ENCODE assay signal across 33 mouse cellular contexts in genomic region chr2:144301101-144301500, GRCm38 (mm10). TPM values are rescaled to one million over a fixed set of nuclear protein-coding genes. Genes with fewer than 3 reads are reported as not detected.
DNase-seq lines count a peak whose midpoint lies in the region; ATAC-seq and TF ChIP-seq lines count a peak whose summit lies in the region.
"Had no signal": no experiment of that assay in that cellular context is flagged by ENCODE, and none has a peak within 500 bp of the region (broad histone marks: within the 10 kb centered on the region; RNA-seq: fewer than 3 reads in every experiment).

No protein-coding gene starts in this region.

- no peaks in the 10 kb centered on the region for H3K36me3 ChIP-seq in lung, embryonic 15.5 days
- H3K36me3 ChIP-seq in intestine, postnatal 0 days (ENCODE audit: control insufficient read depth, insufficient read depth), result no peaks in the 10 kb centered on the region
- H3K36me3 ChIP-seq in hindbrain, embryonic 10.5 days, result no peaks in the 10 kb centered on the region
- H3K36me3 ChIP-seq: embryonic facial prominence, embryonic 12.5 days; kidney, embryonic 15.5 days; limb, embryonic 12.5 days; midbrain, embryonic 15.5 days; neural tube, embryonic 15.5 days had no signal

- no peak overlapping the region for H3K4me2 ChIP-seq in lung, embryonic 15.5 days
- H3K4me2 ChIP-seq in intestine, postnatal 0 days (replicated peaks; ENCODE audit: low read depth), result no peak overlapping the region
- H3K4me2 ChIP-seq: embryonic facial prominence, embryonic 12.5 days; heart, embryonic 11.5 days; kidney, embryonic 15.5 days; limb, embryonic 12.5 days; liver, embryonic 11.5 days; midbrain, embryonic 15.5 days; neural tube, embryonic 15.5 days had no signal

- no peak overlapping the region for H3K4me3 ChIP-seq in lung, embryonic 15.5 days
- no peak overlapping the region for H3K4me3 ChIP-seq in intestine, postnatal 0 days (ENCODE audit: low read depth, low read length)
- no peak overlapping the region for H3K4me3 ChIP-seq in hindbrain, embryonic 10.5 days
- H3K4me3 ChIP-seq: embryonic facial prominence, embryonic 12.5 days; kidney, embryonic 15.5 days; layer of hippocampus, adult 2 months; left cerebral cortex, adult 2 months; limb, embryonic 12.5 days; midbrain, embryonic 15.5 days; neural tube, embryonic 15.5 days had no signal

- no peaks in the 10 kb centered on the region for H3K9me3 ChIP-seq in lung, embryonic 15.5 days
- no peaks in the 10 kb centered on the region for H3K9me3 ChIP-seq in intestine, postnatal 0 days (ENCODE audit: control insufficient read depth)
- no peaks in the 10 kb centered on the region for H3K9me3 ChIP-seq in hindbrain, embryonic 10.5 days
- H3K9me3 ChIP-seq: embryonic facial prominence, embryonic 12.5 days; kidney, embryonic 15.5 days; limb, embryonic 12.5 days; midbrain, embryonic 15.5 days; neural tube, embryonic 15.5 days had no signal

- H3K4me1 ChIP-seq in lung, embryonic 15.5 days, result no peaks in the 10 kb centered on the region
- peaks cover 12% of the 10 kb centered on the region for H3K4me1 ChIP-seq in intestine, postnatal 0 days (replicated peaks; ENCODE audit: control insufficient read depth, insufficient read depth, low read length)
- H3K4me1 ChIP-seq in hindbrain, embryonic 10.5 days (replicated peaks), result no peaks in the 10 kb centered on the region
- H3K4me1 ChIP-seq: embryonic facial prominence, embryonic 12.5 days; limb, embryonic 12.5 days; midbrain, embryonic 15.5 days; neural tube, embryonic 15.5 days had no signal

- H3K9ac ChIP-seq in lung, embryonic 15.5 days, result no peak overlapping the region
- no peak overlapping the region for H3K9ac ChIP-seq in intestine, postnatal 0 days (ENCODE audit: low read depth, low read length)
- H3K9ac ChIP-seq: embryonic facial prominence, embryonic 12.5 days; kidney, embryonic 15.5 days; limb, embryonic 12.5 days; midbrain, embryonic 15.5 days; neural tube, embryonic 15.5 days had no signal

- no peak for TF ChIP-seq CTCF in intestine, postnatal 0 days (IDR thresholded peaks at IDR 0.05; ENCODE audit: low read depth)

- ATAC-seq in lung, embryonic 15.5 days (ENCODE audit: borderline replicate concordance, extremely low read depth, low FRiP score, low TSS enrichment), result no peak
- peak; percentile 18; the same call in 1 of the 2 replicates for ATAC-seq in intestine, postnatal 0 days
- ATAC-seq: activated CD4-positive, CD25-positive, alpha-beta regulatory T cell, adult 4 months; forebrain, embryonic 14.5 days; midbrain, embryonic 15.5 days had no signal

- H3K27ac ChIP-seq in lung, embryonic 15.5 days, result 0 out of 2 replicates have a peak overlapping the region, but pooled peaks have one; percentile 3
- peak overlapping the region; percentile 70; the same call in 1 of the 2 replicates for H3K27ac ChIP-seq in intestine, postnatal 0 days (ENCODE audit: low read depth, low read length)
- no peak overlapping the region for H3K27ac ChIP-seq in hindbrain, embryonic 10.5 days
- H3K27ac ChIP-seq: embryonic facial prominence, embryonic 12.5 days; kidney, embryonic 15.5 days; layer of hippocampus, adult 2 months; limb, embryonic 12.5 days; midbrain, embryonic 15.5 days; neural tube, embryonic 15.5 days had no signal

- 93% methylated on average over 11 of the region's 11 CpGs for WGBS in lung, embryonic 15.5 days
- 89% methylated on average over 11 of the region's 11 CpGs for WGBS in intestine, postnatal 0 days
- WGBS in hindbrain, embryonic 10.5 days, result 96% methylated on average over 11 of the region's 11 CpGs

- no peaks in the 10 kb centered on the region for H3K27me3 ChIP-seq in lung, embryonic 15.5 days
- no peaks in the 10 kb centered on the region for H3K27me3 ChIP-seq in intestine, postnatal 0 days (replicated peaks; ENCODE audit: control insufficient read depth, insufficient read depth, low read length)
- H3K27me3 ChIP-seq in hindbrain, embryonic 10.5 days (ENCODE audit: insufficient read depth, poor library complexity, severe bottlenecking), result no peaks in the 10 kb centered on the region
- H3K27me3 ChIP-seq: embryonic facial prominence, embryonic 12.5 days; kidney, embryonic 15.5 days; limb, embryonic 12.5 days; midbrain, embryonic 15.5 days; neural tube, embryonic 15.5 days had no signal

- DNase-seq in lung, adult 18-20 months, result no peak
- peak; percentile 55 for DNase-seq in NIH3T3 (ENCODE audit: low read depth)
- DNase-seq in gastrocnemius, adult 18-20 months (ENCODE audit: low spot score), result no peak
- no peak for DNase-seq in hindbrain, embryonic 10.5 days (ENCODE audit: low spot score)
- no peak for DNase-seq in kidney, postnatal 4 days
- DNase-seq: adrenal gland, adult 2 months; B cell, adult 2 months; cerebellum, adult 11 months; cerebellum, adult 9-10 months; cerebellum, postnatal 36 days; embryo, embryonic 11 days; gastrocnemius, postnatal 25 days; heart, adult 18-20 months; kidney, adult 18-20 months; kidney, postnatal 25 days; retina, postnatal 1 day; right cerebral cortex, postnatal 14 days; thymus, postnatal 25 days had no signal

RNA-seq across cellular contexts. Expression of gene Snx5, which starts 30.4 kb away (rescaled TPM):
- polyA plus RNA-seq in lung, embryonic 15.5 days (2015; fragmentation: Nextera tagmentation; extraction: Ambion mirVana), result 108 and 116 TPM in 2 replicates
- polyA plus RNA-seq in intestine, postnatal 0 days (2015; fragmentation: Nextera tagmentation; extraction: Ambion mirVana), result 116 and 123 TPM in 2 replicates
- total RNA-seq in gastrocnemius, adult 18-20 months (2021), result 10 to 100 TPM; 55.8 to 58.1 TPM
- polyA plus RNA-seq in hindbrain, embryonic 10.5 days (2016; fragmentation: Nextera tagmentation; extraction: Ambion mirVana), result 91.8 and 110 TPM in 2 replicates

RNA-seq across cellular contexts. Expression of gene Mgme1, which starts 30.6 kb away (rescaled TPM):
- polyA plus RNA-seq in lung, embryonic 15.5 days (2015; fragmentation: Nextera tagmentation; extraction: Ambion mirVana), result 24.2 and 25.9 TPM in 2 replicates
- polyA plus RNA-seq in intestine, postnatal 0 days (2015; fragmentation: Nextera tagmentation; extraction: Ambion mirVana), result 8.8 and 9.6 TPM in 2 replicates
- total RNA-seq in gastrocnemius, adult 18-20 months (2021), result 10 to 100 TPM; 10.9 to 11.0 TPM
- polyA plus RNA-seq in hindbrain, embryonic 10.5 days (2016; fragmentation: Nextera tagmentation; extraction: Ambion mirVana), result 18.5 and 25.0 TPM in 2 replicates

RNA-seq across cellular contexts. Expression of gene Ovol2, which starts 30.8 kb away (rescaled TPM):
- polyA plus RNA-seq in lung, embryonic 15.5 days (2015; fragmentation: Nextera tagmentation; extraction: Ambion mirVana), result 4.8 and 5.5 TPM in 2 replicates
- polyA plus RNA-seq in intestine, postnatal 0 days (2015; fragmentation: Nextera tagmentation; extraction: Ambion mirVana), result 7.5 and 7.9 TPM in 2 replicates
- total RNA-seq in gastrocnemius, adult 18-20 months (2021), result not detected
- polyA plus RNA-seq in hindbrain, embryonic 10.5 days (2016; fragmentation: Nextera tagmentation; extraction: Ambion mirVana), result 0.22 and 0.27 TPM in 2 replicates
- total RNA-seq: adrenal gland, adult 2 months; gastrocnemius, postnatal 25 days; heart, adult 18-20 months; megakaryocyte-erythroid progenitor cell, adult 5-6 weeks had no signal
- polyA plus RNA-seq: activated CD4-positive, CD25-positive, alpha-beta regulatory T cell, adult 4 months; adrenal gland, adult 2 months; forebrain, embryonic 14.5 days; liver, embryonic 16.5 days; midbrain, embryonic 15.5 days; neural tube, embryonic 15.5 days had no signal
